Mouse (Mus musculus): ENCODE measurements around the gene Serpind1. TPM values are rescaled to one million over a fixed set of nuclear protein-coding genes. Genes with fewer than 3 reads are reported as not detected.
A peak's percentile ranks its signal among the peaks of the same experiment; 100 is the strongest.

Serpind1 gene
- total RNA-seq (2022) = 1 to 10 TPM; 2.2 to 4.0 (median 2.7) TPM

- no peak for DNase-seq (ENCODE audit: low spot score in 2 of 2)
Observed at GRCm38 (mm10) chr16:17331116-17331515, at the start of gene Serpind1. TSS of gene Serpind1 (plus strand) at chr16:17331371.

DNA sequence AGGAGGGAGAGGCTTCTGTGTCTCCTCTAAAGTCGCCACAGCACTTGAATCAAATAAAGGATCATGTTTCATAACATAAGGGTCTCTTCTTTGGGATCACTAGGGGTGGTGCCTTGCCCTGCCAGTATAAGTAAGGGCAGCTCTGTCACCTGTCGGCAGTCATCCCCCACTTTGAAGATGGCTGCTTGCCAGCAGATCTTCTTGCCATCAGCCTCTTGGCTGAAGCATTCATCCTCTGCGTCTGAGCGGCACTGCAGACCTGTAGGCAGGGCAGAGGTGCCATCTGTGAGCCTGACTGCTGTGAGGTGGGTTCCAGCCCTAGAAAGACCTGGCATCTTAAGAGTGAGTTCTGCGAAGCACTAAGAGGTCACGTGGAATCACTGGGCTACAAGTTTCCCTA is 48.0 kb upstream of the Serpind1 start:
- no peak for DNase-seq (ENCODE audit: low spot score in 2 of 2)

- DNase-seq (ENCODE audit: low spot score in 2 of 2) = no peak
Observed at GRCm38 (mm10) chr16:17287103-17287502, 44.1 kb upstream of the Serpind1 start.

DNA sequence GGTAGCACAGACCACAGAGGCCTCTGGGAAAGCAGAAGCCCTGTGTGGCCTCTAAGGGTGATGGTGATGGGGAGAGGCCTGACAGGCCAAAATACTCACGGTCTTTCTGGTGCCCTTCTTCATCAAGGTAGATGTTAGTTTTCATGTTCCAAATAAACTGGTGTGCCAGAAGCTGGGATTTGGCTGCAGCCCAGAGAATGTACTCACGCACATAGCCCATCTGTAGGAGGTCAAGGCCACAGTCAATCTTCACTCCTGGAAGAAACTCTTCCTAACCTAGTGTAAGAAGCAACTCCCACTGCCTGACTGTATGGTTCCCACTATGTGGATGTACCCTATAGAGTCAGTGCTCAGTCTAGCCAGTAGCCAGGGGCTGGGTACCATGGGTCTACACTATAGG is 40.2 kb upstream of the Serpind1 start:
- no peak for DNase-seq (ENCODE audit: low spot score in 2 of 2)

GRCm38 (mm10) chr16:17292751-17293150 is 38.4 kb upstream of the Serpind1 start:
- peak in 1 of 2 experiments; percentile 53 for DNase-seq (ENCODE audit: low spot score in 2 of 2)

GRCm38 (mm10) chr16:17300818-17301217 is 30.4 kb upstream of the Serpind1 start:
- DNase-seq (ENCODE audit: low spot score in 2 of 2) = no peak

DNA sequence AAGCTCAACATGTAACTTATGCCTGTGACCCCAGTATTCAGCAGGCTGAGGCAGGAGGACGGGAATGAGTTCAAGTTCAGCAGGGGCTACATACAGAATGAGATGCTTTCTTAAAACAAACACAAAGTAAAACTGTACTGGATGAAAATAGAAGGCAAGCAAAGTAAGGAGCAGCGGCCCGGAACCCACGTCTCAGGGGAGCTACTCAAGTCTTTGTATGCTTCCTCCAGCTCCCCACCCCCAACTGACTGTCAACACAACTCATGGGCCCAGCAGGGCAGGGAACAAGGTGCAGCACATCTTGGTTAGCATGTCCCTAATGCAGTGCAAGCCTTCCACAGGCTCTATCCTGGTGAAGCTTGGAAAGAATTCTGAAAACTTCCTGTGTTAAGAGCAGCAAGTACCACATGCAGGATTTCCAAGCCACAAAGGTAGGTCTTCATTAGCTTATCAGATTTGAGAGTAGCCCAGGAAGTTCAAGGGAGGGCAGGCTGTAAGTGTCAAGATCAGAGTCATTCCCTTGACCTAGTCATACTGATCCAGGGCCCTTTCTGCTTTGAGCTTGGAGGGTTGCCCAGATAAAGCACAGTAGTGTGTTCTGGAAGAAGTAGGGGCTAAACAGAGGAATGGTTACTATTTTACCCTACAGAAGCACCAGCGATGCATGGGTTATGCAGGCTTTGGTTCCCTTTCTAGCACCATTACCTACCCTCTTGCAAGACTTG is 27.5 kb upstream of the Serpind1 start:
- DNase-seq (ENCODE audit: low spot score in 2 of 2) = no peak

DNA sequence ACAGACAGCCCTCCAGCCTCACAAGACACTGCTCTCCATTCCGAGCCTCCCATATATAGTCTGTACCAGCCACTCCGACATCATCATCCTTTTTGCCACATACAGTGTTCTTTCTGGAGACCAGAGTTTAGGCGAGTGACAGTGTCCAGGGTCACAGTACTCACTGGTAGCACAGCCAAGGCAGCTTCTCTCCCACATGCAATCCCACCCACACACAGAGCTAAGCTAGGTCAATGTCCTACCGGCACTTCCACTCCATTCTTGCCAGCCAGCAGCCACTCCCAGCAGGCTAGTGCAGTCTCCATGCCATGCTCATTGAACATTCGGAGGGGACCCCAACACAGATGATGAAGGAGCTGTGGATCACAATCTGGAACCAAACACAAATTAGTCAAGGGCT is 23.7 kb upstream of the Serpind1 start:
- no peak for DNase-seq (ENCODE audit: low spot score in 2 of 2)

GRCm38 (mm10) chr16:17309036-17309435 is 22.1 kb upstream of the Serpind1 start:
- DNase-seq (ENCODE audit: low spot score in 2 of 2) = no peak

GRCm38 (mm10) chr16:17312531-17312930 is 18.6 kb upstream of the Serpind1 start:
- no peak for DNase-seq (ENCODE audit: low spot score in 2 of 2)

- DNase-seq (ENCODE audit: low spot score in 2 of 2) = no peak
Observed at GRCm38 (mm10) chr16:17316554-17316953, 14.6 kb upstream of the Serpind1 start.

GRCm38 (mm10) chr16:17321481-17321880 is 9.7 kb upstream of the Serpind1 start:
- DNase-seq (ENCODE audit: low spot score in 2 of 2) = no peak

DNA sequence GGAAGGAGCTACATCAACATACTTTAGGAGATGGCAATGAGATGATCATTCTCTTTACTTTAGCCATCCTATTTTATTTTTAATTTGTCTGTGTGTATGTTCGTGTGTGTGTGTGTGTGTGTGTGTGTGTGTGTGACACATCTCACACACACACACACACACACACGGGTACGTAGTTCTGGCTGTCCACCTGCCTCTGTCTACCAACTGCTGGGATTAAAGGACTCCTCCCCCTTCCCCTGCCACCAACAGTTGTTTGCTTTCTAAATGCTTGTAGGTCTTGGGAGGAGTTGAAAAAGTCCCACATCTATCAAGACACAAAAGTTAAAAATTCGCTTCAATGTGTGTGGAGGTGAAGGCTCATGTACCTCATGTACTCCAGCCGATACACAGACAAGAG is 6.4 kb upstream of the Serpind1 start:
- DNase-seq (ENCODE audit: low spot score in 2 of 2) = no peak

DNA sequence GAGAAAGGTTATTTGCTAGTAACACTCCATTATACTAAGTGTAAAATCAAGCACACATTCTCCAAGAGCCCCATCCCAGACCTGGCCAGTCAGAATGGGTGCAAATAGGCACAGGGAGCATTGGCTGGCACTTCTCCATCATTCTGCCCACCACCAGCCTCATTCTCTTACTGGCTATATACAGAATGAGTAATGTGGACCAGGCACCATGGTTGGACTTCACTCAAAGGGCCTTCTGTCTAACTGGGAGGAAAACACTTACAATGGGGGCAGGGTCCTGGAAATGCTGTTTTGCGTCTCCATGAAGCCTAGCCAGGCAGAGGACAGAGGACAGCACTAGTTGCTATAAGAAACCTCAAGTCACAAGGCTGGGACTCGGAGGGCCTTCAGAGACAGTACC is 5.1 kb upstream of the Serpind1 start:
- no peak for DNase-seq (ENCODE audit: low spot score in 2 of 2)

DNA sequence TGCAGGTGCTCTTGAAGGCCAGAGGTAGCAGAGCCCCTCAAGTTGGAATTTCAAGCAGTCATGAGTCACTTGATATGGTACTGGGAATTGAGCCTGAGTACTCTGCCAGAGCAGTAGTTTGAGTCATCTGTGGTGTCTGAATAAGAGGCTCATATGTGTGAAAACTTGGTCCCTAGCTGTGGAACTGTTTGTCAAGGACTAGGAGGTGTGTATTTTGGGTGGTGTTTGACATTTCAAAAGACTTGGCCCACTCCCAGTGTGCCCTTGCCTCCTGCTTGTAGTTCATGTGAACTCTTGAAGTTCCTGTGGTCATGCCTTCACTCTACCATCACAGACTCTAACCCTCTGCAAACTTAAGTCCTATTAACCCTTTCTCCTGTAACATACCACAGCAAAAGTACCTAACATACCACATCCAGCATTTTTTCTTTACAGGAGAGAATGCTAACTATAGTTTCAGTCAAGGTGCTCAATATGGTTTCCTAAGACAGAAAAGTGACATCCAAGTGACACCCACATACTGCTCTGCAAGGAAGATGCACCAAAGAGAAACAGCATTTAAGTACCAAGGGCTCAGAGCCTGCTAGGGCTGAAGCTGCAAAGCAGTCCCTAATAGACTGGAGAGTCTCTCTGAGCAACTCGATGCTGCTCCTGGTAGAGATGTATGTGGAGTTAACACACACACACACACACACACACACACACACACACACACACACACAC is 1.2 kb upstream of the Serpind1 start:
- DNase-seq (ENCODE audit: low spot score in 2 of 2) = peak in 1 of 2 experiments; percentile 58

- DNase-seq (ENCODE audit: low spot score in 2 of 2) = no peak
Observed at GRCm38 (mm10) chr16:17331855-17332254, 684 bp downstream of the Serpind1 start.

DNA sequence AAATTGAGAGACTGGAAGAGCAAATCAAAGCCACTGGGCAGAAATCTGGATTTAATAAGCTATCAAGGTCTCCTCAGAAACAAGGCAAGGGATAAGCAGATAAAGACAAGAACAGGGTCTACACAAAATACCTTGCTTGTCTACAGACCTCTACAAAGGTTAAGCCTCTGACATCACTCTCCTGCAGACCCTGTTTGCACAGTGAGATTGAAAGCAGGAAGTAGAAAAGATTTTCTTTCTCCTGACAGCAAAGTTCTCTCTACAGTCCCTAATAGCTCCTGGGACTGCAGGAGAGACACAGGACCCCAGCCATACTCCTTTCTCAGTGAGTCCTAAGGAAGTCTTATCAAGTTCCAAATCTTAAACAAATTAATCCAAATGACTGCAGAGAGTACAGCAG is 3.4 kb downstream of the Serpind1 start:
- DNase-seq (ENCODE audit: low spot score in 2 of 2) = no peak

DNA sequence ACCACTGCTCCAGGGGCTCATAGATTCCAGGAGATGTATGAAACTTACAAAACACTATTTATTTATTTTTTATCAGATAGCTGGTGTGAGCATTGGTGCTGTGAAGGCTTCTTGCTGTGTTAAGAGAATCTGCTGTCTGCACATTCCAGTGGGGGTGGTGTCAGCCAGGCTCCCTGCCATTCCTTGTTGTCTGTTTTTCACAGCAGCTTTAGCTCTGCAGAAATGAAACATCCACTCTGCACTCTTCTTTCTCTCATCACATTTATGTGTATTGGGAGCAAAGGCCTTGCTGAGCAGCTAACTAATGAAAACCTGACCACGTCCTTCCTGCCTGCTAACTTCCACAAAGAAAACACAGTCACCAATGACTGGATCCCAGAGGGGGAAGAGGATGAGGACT is 4.9 kb downstream of the Serpind1 start:
- no peak for DNase-seq (ENCODE audit: low spot score in 2 of 2)

DNA sequence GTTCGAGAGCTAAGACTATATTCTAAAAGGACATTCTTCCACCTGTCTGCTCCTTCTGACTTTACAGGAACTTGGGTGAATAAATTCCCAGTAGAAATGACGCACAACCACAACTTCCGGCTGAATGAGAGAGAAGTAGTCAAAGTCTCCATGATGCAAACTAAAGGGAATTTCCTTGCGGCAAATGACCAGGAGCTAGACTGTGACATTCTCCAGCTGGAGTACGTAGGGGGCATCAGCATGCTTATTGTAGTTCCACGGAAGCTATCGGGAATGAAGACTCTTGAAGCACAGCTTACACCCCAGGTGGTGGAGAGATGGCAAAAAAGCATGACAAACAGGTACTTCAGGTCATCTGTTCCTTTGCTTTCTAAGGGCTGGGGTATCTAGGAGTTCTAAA is 8.5 kb downstream of the Serpind1 start:
- no peak for DNase-seq (ENCODE audit: low spot score in 2 of 2)

DNA sequence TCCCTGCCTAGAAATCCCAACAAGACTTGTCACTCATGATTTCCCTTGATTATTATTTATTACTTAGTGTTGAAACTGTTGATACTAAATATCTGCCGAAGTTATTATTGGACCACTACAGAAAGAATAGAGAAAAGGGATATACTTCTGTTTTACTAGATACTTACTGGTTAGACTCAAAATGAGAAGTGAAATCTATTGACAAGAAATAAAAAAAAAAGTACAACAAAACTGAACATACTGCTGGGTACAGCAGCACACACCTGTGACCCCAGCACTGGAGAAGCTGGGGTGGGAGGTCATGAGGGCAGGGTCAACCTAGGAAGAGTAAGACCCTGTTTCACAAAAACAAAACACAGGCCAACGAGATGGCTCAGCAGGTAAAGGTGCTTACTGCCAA is 9.5 kb downstream of the Serpind1 start:
- DNase-seq (ENCODE audit: low spot score in 2 of 2) = no peak

DNA sequence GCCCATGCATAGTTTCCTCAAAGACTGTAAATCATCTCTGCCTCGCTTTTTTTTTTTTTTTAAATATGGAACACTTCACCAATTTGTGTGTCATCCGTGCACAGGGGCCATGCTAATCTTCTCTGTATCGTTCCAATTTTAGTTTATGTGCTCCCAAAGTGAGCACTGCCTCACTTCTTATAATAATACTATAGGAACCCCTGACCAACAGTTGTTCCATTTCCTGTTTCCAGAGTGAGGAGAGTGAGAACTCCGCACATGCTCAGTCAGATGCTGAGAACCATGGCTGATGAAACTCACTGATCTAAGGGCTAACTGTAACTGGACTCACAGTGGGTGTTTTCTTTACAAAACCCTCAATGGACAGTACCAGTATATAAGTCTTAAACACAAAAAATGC is 10.7 kb downstream of the Serpind1 start:
- DNase-seq (ENCODE audit: low spot score in 2 of 2) = no peak

DNA sequence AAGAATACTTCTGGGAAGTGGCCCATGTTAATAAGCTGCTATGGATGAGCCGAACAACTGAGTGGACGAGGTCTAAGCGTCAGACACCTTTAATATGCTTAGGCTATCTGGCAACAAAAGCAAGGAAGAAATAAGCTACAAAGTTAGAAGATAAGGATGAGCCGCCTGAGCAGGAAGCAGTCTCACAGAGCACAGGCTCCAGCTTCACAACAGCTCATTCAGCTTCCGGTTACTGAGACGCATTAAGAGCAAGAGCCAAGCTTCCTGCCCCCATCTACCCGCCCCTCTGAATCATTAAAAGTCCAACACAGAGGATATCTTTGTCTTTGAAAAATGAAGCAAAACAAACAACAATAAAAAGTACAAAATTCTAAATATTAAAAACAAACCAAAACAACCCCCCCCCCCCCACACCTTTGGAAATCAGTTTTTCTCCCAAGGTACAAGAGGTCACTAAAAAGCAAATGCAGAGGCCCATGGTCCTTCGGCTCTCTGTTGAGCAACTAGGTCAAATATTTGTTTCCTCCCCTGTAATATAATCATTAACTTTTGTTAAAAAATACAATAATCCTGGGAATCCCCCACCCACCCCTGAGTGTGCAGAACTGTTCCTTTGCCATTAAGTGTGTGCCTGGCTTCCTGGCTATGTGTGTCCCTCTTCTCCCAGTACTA is 14.1 kb downstream of the Serpind1 start:
- no peak for DNase-seq (ENCODE audit: low spot score in 2 of 2)

GRCm38 (mm10) chr16:17345813-17346155 is 14.6 kb downstream of the Serpind1 start:
- DNase-seq (ENCODE audit: low spot score in 2 of 2) = no peak

Data from left cerebral cortex, adult 8-10 months (tissue).